Mouse (Mus musculus): ENCODE data around the gene Sox5.

The Sox5 gene

DNA sequence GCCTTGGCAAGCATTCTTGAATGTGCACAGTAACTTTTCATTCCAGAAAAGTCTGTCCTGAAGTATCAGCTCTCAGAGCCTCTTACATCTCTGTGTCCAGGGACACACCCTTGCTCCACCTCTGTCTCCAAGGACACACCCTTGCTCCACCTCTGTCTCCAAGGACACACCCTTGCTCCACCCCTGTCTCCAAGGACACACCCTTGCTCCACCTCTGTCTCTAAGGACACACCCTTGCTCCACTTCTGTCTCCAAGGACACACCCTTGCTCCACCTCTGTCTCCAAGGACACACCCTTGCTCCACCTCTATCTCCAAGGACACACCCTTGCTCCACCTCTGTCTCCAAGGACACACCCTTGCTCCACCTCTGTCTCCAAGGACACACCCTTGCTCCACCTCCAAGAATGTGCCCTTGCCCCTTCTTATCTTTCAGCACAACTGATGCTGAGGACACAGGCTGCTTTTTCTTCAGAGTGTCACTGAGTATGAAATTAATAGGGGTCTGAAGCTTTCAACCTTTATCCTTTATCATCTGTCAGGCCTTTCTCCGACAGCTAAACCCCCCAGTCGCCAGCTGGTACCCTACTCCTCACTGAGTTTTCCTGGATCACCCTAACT is 452.4 kb downstream of the Sox5 start:
- no peak for DNase-seq (ENCODE audit: low read depth, low spot score)

DNA sequence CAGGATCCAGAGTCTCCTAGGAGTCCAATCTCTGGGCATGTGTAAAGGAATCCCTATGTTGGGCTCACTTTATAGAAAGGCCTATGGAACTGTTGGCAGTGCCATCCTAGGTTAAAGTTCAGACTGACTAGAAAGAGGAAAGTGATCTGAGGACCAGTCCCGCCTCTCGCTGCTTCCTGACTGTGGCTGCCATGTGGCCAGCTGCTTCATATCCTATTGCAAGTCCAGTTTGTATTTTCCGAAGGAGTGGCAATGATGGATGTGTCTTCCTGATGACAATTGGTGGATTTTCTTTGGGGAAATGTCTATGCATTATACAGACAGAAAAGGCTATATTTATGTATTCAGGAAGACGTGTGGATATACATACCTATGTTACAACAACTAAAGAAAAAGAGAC is 453.0 kb downstream of the Sox5 start:
- DNase-seq (ENCODE audit: low read depth, low spot score): no peak

DNA sequence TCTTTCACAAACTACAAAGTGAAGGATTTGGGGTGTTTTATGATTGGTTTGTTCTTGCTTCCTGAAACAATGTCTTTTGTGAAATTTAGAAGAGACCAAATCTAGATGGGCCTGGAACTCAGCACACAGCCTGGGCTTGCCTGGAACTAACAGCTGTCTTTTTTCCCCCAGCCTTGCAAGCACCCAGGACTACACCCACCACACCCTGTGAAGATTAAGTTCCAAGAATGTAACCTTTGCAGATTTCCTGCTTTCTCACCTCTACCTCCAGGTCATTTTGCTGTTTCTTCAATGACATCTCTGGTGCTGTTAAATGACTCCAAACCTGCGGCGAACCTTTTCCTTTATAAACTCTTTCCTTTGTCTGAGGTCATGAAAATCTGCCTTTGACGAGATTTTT is 455.0 kb downstream of the Sox5 start:
- DNase-seq (ENCODE audit: low read depth, low spot score): no peak

DNA sequence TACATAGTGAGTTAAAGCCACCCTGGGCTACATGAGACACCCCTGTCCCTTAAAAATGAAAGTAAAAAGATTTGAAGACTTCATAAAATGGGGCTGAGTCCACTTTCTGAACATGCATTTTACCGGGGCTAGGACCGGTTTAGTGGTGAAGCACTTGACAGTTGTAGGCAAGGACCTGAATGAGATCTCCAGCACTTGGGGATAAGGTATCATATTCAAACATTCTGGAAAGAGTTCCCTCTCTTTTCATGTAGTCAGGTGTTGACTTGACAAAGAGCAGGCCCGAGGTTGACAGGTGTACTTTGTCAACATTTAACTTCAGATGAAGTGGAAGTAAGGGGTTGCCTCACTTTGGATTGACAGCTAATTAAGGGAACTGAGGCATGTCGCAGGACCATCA is 458.4 kb downstream of the Sox5 start:
- DNase-seq (ENCODE audit: low read depth, low spot score): no peak

DNA sequence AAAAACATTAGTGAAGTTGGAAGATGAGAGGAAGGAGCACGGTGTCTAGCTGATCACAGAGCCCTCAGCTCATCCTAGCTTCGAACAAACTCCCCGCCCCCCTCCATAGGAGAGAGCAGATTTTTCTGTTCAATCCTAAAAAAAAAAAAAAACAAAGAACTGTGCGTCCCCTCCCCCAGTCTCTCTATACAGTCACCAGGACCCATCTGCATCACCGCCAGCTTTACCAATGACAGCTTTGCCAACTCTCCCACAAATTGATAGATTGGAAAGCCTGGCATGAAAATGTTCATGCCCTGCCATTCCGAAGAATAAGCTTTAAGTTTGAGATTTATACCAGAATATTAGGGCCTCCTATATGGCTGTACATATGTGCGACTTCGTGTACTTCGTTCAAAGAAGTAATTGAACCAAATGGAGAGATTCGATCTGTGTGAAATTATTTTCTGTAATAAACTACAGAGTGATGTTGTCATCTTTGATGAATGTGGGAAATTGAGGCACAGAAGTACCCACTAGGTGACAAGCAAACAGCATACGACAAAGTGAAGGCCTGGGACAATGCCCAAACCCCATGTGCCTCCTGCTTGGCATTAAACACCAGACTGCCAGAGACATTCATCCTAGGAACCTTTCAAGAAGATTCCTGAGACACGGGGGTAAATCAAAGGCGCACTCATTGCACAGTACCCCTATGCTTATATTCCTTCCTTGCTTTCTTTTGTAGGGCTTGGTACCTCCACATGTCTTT is 459.3 kb downstream of the Sox5 start:
- DNase-seq (ENCODE audit: low read depth, low spot score): no peak

DNA sequence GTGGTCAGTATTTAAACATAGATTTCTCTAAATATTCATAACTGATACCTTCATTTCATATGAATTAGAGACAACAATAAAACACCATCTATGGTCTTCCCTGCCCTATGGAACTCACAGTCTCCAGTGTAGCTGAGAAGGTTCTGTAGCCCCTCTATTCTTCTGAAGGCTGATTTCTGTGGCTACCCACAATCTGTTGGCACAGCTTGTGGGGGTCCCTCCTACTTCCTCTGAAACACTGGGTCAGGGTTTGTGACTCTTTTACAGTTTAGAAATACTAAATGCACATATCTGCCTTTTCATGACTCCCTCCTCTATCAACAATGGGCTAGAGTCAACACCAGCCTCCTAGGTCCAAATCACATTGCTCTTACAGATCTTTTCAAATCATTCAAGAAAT is 461.4 kb downstream of the Sox5 start:
- DNase-seq (ENCODE audit: low read depth, low spot score): no peak

DNA sequence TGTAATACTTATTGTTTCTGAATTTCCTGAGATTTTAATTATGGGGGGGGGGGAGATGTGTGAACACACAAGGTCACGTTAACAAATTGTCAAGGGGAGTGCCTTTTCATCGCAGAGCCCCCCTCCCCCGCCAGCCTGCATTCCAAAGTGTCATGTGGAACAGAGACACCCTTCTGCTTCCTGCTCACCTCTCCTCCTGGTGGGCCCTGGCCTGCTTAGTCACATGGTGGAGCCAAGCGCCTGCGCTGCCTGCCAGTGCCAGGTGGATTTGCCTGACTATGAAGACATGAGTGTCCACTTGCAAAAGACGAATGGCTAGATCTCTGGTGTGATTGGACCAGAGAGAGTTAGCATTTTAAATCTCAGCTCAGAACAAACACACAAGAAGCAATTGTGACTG is 462.1 kb downstream of the Sox5 start:
- DNase-seq (ENCODE audit: low read depth, low spot score): no peak

DNA sequence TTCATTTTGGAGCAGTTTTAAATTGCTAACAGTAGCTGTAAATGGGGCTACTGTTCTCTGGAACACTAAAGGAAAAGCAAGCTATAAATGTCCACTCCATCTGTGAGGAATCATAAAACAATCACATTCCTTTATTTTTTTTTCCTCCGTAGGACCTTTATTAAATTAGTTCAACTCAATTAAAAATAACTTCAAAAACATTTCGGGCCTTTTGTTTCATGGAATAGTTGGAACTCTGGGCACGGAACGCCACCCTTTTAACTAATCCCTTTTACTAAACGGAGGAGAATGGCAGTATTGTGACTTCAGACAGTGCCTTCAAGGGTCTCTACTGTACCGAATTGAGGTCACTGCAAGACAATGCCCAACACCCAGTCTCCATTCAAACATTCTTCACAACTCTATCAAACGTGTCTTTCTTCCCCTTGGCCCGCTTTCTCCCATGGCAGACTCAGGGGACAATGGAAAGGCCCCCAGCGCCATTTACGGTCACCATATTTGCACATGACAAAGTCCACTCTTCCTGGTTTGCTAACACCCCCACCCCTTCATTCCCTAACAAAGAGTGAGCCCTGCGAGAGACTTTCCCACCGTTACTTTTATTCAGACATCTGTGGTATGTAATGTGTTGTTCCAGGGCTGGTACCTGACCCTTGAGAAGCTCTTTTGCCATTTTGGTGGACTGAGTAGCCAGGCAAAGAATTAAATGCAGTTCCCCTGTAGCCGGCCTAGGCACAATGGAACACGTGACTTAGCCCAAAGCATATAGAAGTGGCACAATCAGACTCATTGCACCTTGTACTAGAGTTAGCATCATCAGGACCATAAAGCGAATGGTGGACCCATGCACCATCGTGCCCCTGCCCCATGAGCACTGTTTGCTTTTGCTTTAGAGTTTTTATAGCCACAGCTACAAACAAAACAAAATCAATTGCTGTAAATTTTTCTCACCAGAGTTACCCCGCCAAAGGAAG is 468.7 kb downstream of the Sox5 start:
- no peak for DNase-seq (ENCODE audit: low read depth, low spot score)

DNA sequence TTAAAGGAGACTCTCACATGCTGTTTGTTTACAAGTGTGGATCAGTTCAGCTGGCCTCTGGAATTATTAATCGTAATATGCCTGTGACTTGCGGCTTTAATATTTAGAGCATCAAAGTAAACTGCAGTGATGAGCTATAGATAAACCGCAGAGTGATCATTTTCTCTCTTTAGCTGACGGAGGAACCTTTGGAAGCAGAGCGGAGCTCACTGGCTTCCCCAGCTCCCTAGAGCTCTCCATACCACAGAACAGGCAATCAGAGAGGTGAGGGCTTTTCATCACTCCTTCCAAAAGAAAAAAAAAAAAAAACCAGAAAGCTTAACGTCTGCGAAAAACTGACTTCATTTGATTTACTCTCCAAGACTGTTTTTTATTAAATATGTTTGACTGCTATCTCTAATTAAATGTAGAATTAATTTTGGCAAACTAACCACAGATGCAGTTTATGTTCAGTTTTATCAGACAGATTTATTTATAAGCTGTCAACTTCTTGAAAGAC is 469.4 kb downstream of the Sox5 start:
- DNase-seq (ENCODE audit: low read depth, low spot score): no peak

DNA sequence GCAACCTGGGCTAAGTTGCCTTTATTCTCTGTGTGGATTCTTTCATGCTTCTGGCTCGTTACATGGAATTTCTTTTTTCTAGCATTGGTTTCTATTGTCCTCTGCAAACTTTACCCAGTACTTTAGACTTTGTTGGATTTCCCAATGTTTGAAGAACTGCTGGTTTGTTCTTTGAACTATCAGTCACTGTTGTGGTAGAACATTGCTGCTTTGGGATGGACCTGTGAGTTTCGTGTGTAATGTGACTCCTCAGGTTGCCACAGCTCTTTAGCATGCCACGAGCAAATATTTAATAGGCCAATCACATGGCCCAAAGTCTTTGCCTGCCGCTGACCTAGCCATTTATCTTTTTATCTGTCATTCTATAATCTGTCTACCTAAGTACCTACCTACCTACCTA is 470.0 kb downstream of the Sox5 start:
- no peak for DNase-seq (ENCODE audit: low read depth, low spot score)

DNA sequence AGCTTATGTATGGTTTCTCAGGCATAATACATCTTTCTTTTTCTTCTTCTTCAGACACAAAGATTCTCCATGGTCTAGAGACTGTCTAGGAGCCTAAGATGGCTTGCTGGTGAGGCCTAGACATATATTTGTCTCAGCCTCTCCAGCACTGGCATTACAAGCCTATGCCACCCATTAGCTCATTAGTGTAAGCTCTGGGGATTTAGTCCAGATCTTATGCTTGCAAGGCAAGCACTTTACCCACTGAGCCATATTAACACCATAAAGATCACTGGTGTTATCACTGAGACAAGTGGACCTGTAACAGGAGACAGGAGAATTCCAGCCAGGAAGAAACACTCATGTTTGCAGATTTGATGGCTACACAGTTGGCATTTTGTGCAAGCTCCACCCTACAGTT is 472.6 kb downstream of the Sox5 start:
- no peak for DNase-seq (ENCODE audit: low read depth, low spot score)

DNA sequence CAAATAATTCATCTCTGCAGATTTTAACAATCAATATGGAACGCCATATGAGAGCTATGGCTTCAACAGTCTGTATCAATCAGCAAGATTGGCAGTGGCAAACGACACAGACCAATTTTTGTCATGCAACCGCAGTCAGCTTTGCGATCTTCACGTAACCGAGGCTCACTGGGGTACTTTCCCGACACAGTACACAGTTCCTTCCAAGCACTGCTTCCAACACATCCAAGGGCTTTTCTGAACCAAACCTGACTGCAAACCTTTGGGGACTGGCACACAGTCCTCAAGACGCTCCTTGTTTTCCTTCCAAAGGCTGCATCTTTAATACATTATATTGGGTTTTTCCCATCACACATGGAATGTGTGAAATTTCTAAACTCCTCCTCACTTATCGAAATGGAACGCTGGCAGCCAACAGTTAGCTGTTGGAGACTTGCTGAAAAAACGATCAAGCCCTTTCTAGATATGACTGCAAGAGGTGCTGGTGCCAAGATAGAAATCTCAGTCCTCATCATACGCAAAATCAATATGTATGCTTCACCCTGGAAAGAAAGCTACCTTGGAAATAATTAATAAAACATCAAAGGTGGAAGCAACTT is 474.1 kb downstream of the Sox5 start:
- no peak for DNase-seq (ENCODE audit: low read depth, low spot score)

DNA sequence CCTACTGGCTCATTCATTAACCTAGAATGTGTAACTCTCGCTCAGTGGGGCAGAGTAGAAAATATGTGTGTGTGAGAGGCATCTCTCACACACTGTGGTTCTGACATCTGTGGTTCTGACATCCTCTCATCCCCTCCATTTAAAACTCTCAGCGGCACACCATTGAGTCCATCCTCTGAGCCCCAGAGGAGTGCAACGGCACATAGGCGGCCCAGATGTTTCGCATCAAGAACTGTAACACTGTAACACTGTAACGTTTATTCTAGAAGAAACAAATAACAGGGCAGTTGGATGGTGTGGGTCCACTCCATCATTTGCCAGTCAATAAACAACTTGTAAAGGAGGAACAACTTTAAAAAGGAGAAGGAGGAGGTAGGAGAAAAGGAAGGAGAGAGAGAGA is 479.0 kb downstream of the Sox5 start:
- no peak for DNase-seq (ENCODE audit: low read depth, low spot score)

DNA sequence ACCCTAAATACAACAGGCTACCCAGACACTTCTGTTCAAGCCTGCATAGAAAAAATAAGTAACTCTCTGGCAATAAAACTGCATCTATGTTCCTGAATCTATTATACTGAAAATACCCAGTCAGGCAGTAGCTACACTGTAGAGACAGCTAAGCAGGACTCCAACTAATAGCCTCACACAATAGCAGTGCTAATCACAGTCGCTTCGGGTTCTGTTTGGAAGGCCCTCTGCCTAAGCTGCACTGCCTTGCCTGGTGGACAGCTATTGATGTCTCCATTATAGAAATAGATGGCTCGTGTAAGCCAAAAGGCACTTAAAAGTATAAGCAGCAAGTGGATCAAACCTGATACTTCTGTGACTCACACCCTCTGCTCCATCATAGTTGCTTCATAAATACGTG is 480.7 kb downstream of the Sox5 start:
- DNase-seq (ENCODE audit: low read depth, low spot score): no peak

DNA sequence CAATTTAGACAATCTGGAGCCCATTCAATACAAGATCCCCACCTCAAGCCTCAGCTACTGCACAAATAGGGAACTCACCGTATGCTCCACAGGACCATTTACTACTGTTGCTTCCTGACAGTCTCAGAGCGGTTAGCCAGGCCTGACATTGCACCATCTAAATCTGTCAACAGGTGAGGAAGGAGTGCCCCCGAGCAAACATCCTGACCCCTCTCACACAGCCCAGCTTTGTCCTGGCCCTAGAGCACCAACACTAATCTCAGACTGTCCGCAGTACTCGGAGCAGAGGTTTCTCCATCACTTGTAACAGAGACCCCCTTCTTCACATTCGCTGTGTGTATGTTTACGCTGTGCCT is 482.3 kb downstream of the Sox5 start:
- no peak for DNase-seq (ENCODE audit: low read depth, low spot score)

DNA sequence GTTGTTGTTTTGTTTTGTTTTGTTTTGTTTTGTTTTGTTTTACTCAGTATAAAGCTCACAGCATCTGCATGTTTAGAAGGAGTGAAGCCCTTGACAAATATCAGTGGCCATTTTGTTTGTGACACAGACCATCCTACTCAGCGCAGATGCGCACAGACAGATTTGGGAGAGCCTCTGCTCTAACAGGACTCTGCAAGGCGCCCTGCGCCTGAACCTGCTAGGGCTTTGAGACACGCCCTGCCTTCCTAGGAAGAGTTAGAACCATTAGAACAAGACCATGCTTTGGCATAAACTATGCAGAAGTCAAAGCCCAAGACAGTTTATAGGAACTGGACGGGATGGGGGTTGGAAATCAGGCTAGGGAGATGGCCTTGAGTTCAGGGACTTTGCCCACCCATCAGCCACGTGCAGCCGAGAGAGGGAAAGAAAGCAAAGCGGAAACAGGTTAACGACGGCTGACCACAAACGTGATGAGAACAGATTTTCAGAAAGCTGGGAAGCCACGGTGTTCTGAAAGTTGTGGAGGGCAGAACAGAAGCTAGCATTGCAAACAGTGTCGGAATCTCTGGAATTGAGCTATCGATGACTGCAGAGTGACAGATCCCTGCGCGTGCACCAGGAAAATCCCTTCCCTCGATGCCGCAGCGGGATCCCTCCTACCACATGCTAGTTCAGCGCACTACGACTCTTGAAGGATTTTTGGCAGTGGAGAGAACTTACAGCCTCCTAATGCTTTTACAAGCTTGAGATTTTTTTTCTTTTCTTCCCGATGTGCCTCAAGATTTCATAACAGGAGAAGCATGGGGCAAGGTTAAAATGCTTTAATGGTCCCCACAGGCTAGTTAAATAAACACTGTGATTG is 482.9 kb downstream of the Sox5 start:
- no peak for DNase-seq (ENCODE audit: low read depth, low spot score)

DNA sequence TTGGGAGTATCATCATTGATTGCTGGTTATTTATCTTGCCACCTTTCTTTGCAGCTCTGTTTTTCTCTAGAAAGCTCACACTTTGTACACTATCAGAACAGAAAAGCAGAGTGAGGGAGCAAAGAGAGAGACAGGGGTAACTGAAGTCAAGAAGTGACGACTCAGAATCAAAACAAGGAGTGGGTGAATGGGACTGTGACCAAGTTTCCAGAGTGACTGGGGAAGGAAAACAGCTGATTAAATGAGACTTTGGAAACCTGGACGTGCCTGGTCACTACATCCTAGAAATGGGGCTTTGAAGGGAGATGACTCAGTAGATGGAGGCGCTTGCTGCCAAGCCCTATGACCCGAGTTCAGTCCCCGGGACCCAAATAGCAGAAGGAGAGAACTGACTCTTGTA is 483.9 kb downstream of the Sox5 start:
- DNase-seq (ENCODE audit: low read depth, low spot score): no peak

DNA sequence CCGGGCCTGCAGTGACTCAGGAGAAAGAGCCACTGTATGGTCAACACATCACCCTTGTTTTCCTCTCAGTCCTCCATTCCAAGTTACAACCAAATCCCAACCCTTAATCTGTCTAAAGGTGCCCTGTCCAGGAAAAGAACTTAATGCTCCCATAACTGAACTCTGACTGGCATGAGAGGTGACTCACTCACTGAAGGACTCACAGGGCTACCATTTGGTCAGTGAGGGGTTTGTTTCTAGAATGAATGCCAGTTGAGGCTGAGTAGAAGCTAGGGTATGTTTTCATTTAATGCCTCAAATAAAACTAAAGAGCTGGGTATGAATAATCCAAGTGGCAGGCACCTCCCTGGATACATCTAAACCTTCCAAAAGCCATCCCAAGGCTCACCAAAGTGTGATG is 484.6 kb downstream of the Sox5 start:
- no peak for DNase-seq (ENCODE audit: low read depth, low spot score)

DNA sequence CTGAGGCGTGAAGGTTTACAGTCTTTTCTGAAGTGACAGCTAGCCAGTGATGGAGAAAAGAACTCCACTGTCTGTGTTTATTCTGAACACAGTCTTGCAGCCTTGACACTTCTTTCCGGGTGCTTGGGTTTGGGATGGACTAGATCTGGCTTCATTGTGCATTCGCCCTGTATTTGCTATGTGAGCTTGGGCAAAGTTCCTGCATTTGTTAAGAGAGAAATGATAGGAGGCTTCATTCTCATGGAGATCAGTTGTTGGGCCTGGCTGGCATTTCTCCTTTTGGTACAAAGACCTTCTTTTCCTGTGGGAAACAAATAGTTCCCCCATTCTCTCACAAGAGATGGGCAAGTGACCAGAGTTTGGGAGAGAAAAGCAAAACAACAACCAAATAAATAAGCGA is 490.3 kb downstream of the Sox5 start:
- no peak for DNase-seq (ENCODE audit: low read depth, low spot score)

DNA sequence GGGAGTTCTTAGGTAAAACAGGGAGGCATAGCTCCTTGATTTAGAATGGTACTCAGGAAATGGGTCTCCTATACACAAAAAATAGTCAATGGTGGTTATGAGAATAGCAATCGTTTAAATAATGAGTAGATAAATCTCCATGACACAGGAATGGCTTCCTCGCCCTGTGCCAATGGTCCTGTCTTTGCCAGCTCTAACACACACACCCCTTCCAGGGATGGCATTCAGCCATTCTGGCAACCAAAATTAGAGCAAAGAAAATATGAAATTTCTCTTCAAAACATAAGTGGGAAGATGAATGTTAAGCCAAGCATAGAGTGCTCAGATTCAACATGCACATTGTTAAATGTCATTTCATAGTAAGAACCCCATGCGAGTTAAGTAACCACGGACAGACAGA is 495.7 kb downstream of the Sox5 start:
- DNase-seq (ENCODE audit: low read depth, low spot score): no peak

DNA sequence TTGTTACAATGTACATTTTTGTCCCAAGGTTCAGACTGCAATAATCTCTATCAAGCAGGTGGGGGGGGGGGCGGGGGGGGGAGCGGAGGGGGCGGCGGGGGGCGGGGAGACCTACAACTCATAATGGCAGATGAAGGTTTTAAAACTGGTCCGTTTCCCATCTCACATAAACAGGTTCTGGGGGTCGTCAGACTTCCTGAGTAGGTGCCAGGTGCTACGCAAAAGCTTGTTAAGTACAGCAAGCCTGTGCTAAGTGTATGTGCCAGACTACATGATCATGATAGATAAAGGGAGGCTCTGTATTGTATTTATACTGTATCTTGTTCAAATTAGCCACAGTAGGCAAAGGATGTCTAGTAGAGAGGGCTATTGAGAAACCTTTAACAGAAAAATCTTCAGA is 498.6 kb downstream of the Sox5 start:
- no peak for DNase-seq (ENCODE audit: low read depth, low spot score)
